Mouse (Mus musculus): ENCODE measurements around the gene Cul4a. TPM values are rescaled to one million over a fixed set of nuclear protein-coding genes. Genes with fewer than 3 reads are reported as not detected.
A peak's percentile ranks its signal among the peaks of the same experiment; 100 is the strongest.
"Not testable (repeated sequence)": the region's sequence is repeated elsewhere in the genome, so short reads cannot be mapped to it uniquely, and the experiment has no call there.

Cul4a gene
- polyA plus RNA-seq, 1 experiment, result 48.8 TPM

DNA sequence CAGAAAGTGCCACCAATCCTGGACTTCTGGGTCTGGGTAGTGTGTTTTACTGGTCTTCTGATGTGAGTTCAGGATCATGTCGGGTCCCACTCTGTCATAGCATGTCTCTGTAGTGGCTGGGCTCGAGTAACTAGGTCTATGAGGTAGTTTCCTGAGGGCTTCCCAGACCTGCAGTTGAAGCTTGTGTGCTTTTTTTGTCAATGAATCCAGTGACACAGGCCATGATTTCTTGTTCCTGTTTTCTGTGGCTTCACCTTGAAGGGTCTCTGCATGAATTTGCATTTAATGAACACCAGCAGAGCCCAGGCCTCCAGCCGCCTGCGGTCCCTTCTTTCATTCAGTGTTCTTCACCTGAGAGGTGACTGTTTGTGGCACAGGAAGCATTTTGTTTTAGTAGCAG lies 7.8 kb downstream of the Cul4a start:
- no peak overlapping the region for H3K27ac ChIP-seq (replicated peaks; ENCODE audit: low read depth, low read length)
- no peaks in the 10 kb centered on the region; the same call in 1 of the 2 replicates for H3K4me1 ChIP-seq (ENCODE audit: control insufficient read depth, insufficient read depth, insufficient read length, low read length)
- H3K4me3 ChIP-seq (ENCODE audit: insufficient read depth, low read depth, low read length), result no peak overlapping the region

DNA sequence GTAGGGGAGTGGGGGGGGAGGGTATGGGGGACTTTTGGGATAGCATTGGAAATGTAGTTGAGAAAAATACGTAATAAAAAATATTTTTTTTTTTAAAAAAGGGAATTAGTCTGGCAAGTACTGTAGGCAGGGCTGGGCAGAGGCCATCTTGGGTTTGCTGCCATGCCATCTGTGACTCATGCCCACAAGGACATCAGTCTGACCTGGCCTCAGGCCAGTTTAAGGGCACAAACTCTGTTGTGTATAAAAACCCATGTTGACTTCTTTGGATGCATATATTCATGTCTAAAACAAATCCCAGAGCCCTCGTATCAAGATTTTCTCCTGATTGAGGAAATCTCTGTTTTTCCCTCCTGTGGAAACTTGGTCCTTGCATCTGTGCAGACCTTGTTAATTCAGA lies 11.7 kb downstream of the Cul4a start:
- Histone ChIP-seq H3K27ac (replicated peaks; ENCODE audit: low read depth, low read length) (no peak overlapping the region), H3K4me1 (ENCODE audit: control insufficient read depth, insufficient read depth, insufficient read length, low read length) (peaks cover 5% of the 10 kb centered on the region), H3K4me3 (ENCODE audit: insufficient read depth, low read depth, low read length) (no peak overlapping the region)

DNA sequence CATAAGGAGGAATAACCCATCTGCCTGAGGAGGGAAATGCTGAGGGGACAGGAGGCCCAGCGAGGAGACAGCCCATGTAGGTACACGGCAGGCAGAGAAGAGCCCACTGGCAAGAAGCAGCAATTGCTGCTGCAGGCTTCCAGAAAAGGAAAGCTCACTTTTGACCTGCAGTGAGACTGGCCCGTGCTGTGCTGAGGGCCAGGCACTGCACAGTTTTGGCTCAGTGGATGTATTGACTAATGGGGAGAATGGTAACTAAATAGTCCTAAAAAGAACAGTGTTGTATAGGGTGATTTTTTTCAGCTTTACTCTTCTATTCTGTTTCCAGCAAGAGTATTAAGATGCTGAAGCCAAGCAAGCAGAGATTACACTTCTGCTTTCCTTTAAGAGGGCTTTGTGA lies 13.1 kb downstream of the Cul4a start:
- no peak overlapping the region for H3K4me3 ChIP-seq (ENCODE audit: insufficient read depth, low read depth, low read length)
- peaks cover 5% of the 10 kb centered on the region for H3K4me1 ChIP-seq (ENCODE audit: control insufficient read depth, insufficient read depth, insufficient read length, low read length)

DNA sequence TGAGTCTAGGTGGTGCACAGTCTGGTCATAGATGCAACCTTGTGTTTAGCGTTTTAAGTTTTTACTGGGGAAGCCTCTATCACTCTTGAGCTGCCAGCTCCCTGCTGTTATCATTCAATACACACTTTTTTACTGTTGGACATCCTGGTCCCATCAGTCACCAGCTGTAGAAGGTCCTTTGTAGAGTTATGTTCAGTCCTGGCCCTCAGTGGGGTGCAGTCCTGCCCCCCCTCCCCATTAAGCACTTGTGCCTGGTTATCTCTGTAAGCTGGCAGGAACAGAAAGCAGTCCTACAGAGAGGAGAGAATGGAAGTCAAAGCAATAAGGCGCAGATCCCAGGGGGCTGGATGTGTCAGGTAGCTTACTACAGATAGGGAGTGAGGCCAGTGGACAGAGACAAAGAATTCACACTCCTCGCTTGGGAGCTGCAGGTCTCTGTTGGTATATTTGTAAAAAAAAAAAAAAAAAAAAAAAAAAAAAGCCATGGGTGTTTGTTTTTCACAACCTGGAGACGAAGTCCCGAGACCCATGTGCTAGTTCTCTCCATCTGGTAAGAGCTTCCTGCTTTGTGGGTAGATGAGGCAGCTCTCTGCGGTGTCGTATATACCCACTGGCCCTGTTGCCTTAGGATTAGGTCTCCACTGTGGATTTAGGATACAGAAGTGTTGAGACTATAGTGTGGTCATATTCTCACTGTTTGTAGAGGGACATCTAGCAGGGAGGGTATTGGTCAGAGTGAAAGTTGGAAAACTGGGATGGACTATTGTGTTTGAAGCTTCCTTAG lies 15.7 kb downstream of the Cul4a start:
- no peak overlapping the region for H3K4me3 ChIP-seq (ENCODE audit: insufficient read depth, low read depth, low read length)
- H3K27ac ChIP-seq (replicated peaks; ENCODE audit: low read depth, low read length), result no peak overlapping the region
- peaks cover 5% of the 10 kb centered on the region for H3K4me1 ChIP-seq (ENCODE audit: control insufficient read depth, insufficient read depth, insufficient read length, low read length)

More for the DNA sequence above, 13.1 kb downstream of the Cul4a start:
- H3K27ac ChIP-seq (replicated peaks; ENCODE audit: low read depth, low read length), result no peak overlapping the region

DNA sequence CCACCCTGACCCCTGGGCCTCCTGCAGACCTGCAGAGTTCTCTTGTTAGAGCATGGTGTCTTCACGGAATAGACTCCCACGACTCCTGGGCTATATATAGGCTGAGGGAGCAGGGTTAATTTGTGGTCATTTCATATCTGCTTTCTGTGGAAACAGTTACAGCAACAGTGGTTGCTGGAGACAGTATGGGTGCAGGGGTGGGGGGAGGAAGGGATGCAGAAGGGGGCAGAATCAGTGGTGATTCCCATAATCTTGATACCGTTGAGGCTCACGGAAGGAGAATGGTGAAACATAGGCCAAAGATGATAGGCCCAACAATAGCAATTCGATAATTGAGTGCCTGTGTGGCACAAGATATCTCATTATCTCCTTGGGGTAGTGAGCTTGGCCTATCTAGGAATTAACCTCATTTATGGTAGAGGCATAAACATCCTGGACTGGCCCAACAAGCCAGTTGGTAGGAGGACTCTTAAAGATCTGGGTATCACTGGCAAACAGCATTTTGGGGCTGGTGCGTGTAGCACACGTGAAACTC lies 17.5 kb downstream of the Cul4a start:
- Histone ChIP-seq H3K4me3 (ENCODE audit: insufficient read depth, low read depth, low read length) (no peak overlapping the region), H3K27ac (replicated peaks; ENCODE audit: low read depth, low read length) (no peak overlapping the region)

DNA sequence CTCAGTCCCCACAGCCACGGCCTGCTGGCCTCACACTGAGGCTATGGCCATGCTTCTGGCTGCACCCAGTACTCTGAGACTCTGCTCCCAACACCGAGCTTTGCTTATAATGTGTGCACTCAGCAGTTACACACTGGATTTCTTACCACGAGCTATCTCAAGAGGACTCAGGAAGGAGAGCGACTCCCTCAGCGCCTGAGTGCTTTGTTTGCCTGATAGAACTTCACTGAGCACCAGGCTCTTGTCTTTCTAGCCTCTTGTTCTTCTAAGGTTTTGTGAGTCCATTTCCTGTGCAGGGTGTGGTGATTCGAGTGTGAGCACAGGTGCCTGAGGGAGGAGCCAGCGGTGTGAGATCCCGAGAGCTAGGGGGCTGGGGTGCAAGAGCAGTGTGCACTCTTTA lies 19.5 kb downstream of the Cul4a start:
- no peak overlapping the region for H3K27ac ChIP-seq (replicated peaks; ENCODE audit: low read depth, low read length)
- no peak overlapping the region for H3K4me3 ChIP-seq (ENCODE audit: insufficient read depth, low read depth, low read length)
- H3K4me1 ChIP-seq (ENCODE audit: control insufficient read depth, insufficient read depth, insufficient read length, low read length), result peaks cover under 1% of the 10 kb centered on the region; the same call in 1 of the 2 replicates

More for the DNA sequence above, 17.5 kb downstream of the Cul4a start:
- H3K4me1 ChIP-seq (ENCODE audit: control insufficient read depth, insufficient read depth, insufficient read length, low read length), result peaks cover 5% of the 10 kb centered on the region

DNA sequence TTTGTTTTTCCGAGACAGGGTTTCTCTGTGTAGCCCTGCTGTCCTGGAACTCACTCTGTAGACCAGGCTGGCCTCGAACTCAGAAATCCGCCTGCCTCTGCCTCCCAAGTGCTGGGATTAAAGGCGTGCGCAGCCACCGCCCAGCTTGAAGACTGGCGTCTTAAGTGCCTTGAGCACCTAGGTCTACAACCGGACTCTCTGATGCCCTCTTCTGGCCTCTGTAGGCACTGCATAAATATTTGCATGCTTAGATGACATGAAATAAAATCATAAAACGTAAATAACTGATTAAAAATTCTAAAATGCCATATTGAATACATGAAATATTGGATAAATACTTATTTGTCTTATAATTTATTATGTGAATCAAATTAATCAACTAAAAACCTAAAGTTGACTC lies 26.8 kb downstream of the Cul4a start:
- H3K4me3 ChIP-seq (ENCODE audit: insufficient read depth, low read depth, low read length); H3K4me1 ChIP-seq (ENCODE audit: control insufficient read depth, insufficient read depth, insufficient read length, low read length); H3K27ac ChIP-seq (replicated peaks; ENCODE audit: low read depth, low read length): not testable (repeated sequence)

DNA sequence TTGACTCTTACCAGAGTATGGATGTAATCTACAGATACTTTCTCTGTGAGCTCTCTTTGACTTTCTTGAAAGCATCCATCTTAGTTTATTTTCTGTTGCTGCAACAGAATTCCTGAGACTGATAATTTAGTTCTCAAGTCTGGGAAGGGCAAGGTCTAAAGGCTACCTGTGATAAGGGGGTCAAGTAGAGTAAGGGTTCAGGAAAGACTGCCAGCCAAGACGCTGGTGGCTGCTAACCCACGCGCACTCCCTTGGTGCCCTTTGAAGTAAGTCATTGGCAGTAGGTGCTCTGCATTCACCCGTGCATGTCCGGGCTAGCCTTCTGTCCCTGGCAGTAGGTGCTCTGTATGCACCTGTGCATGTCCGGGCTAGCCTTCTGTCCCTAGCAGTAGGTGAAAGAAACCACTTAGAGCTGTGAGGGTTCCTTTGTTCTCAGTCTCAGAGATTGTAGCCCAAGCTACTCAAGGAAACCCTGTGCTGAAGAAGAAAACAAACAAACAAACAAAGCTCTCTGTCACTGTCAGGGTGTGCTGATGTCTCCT lies 34.3 kb downstream of the Cul4a start:
- Histone ChIP-seq H3K4me3 (ENCODE audit: insufficient read depth, low read depth, low read length) (no peak overlapping the region), H3K27ac (replicated peaks; ENCODE audit: low read depth, low read length) (no peak overlapping the region), H3K4me1 (ENCODE audit: control insufficient read depth, insufficient read depth, insufficient read length, low read length) (no peaks in the 10 kb centered on the region)

DNA sequence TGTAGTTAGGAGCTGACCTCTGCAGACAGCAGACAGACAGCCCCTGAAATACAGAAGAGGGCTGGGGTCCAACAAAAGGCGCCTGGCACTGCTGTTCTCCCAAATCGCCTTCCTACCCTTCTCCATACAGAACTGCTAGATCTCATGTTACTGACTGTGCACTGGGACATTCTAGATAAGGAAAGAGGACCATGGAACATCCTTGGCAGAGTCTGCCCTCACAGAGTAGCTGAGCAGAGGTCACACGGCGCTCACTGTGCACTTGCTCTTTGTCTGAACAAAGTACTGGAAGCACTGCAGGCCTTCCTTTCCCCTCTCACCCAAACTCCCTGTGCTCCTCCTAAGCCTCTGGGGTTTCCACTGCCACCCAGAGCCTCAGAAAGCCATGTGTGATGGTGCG lies 36.3 kb downstream of the Cul4a start:
- Histone ChIP-seq H3K27ac (replicated peaks; ENCODE audit: low read depth, low read length) (no peak overlapping the region), H3K4me1 (ENCODE audit: control insufficient read depth, insufficient read depth, insufficient read length, low read length) (no peaks in the 10 kb centered on the region), H3K4me3 (ENCODE audit: insufficient read depth, low read depth, low read length) (no peak overlapping the region)

DNA sequence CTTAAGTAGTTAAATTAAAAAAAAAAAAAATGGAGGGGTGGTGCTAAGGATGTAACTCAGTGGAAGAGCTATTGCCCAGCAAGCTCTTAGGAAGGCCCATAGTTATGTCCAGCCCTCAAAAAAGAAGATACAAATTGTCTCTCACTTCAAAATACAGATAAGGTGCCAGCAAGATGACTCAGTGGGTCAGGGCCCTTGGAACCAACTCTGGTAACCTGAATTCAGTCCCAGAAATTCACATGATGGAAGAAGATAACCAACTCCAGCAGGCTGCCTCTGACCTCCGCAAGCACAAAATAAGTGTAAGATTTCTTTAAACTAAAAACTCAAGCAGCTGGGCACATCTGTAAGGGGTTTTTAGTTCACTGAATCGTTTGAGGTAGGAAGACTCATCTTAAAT lies 43.1 kb downstream of the Cul4a start:
- Histone ChIP-seq H3K4me3 (ENCODE audit: insufficient read depth, low read depth, low read length) (no peak overlapping the region), H3K27ac (replicated peaks; ENCODE audit: low read depth, low read length) (no peak overlapping the region), H3K4me1 (ENCODE audit: control insufficient read depth, insufficient read depth, insufficient read length, low read length) (peaks cover 2% of the 10 kb centered on the region)

DNA sequence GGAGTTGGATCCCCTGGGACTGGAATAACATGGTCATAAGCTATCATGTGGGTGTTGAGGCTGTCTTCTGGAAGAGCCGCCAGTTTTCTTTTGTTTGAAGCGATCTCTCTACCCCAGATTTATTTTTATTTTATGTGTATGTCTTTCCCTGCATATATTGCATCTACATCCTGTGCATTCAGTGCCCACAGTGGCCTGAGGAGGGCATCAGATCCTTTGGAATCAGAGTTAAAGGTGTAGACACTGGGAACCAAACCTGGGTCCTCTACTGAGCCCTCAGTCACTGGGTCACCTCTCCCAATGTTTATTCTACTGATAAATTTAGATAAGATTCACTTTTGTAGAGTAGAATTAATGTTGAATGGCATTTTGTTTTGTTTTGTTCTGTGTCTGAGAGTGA lies 43.9 kb downstream of the Cul4a start:
- peaks cover 4% of the 10 kb centered on the region for H3K4me1 ChIP-seq (ENCODE audit: control insufficient read depth, insufficient read depth, insufficient read length, low read length)
- H3K27ac ChIP-seq (replicated peaks; ENCODE audit: low read depth, low read length), result no peak overlapping the region
- H3K4me3 ChIP-seq (ENCODE audit: insufficient read depth, low read depth, low read length), result no peak overlapping the region

DNA sequence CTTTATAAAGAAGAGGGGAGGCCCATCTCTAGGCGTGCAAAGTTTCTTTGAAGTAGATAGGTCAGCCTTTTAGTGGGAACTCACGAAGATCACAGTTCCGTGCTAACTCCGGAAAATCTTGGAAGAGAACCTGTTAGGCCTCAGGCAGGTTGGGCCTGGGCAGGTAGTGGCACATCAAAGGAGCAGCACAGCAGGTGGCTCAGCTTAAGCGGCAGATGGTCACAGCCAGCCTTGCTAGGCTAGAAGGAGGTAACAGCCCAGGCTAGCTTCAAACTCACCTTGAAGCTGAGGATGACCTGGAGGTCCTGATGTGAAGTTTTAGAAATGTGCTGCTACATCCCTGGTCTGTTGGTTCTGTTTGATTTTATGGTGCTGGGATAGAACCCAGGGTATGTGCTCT lies 44.4 kb downstream of the Cul4a start:
- Histone ChIP-seq H3K4me1 (ENCODE audit: control insufficient read depth, insufficient read depth, insufficient read length, low read length) (peaks cover 6% of the 10 kb centered on the region), H3K4me3 (ENCODE audit: insufficient read depth, low read depth, low read length) (no peak overlapping the region), H3K27ac (replicated peaks; ENCODE audit: low read depth, low read length) (no peak overlapping the region)

DNA sequence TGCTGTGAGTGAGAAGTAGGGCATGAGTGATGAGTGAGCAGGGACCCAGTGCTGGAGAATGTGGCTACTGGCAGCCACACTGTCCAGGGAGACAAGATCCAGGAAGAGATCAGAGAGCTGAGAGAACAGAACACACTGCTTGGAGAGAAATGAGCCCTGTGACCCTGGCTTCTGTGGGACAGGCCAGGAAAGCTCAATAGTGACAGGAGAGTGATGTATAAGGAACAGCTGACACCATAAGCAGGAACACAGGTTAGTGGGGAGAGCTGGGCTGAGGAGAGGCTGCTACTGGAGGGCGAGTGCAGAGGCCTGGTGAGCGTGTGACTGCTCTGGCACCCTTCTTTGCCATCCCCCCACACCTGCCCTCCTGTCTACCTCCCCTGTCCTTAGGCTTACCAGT lies 45.5 kb downstream of the Cul4a start:
- Histone ChIP-seq H3K4me1 (ENCODE audit: control insufficient read depth, insufficient read depth, insufficient read length, low read length) (peaks cover 6% of the 10 kb centered on the region), H3K27ac (replicated peaks; ENCODE audit: low read depth, low read length) (no peak overlapping the region), H3K4me3 (ENCODE audit: insufficient read depth, low read depth, low read length) (no peak overlapping the region)

DNA sequence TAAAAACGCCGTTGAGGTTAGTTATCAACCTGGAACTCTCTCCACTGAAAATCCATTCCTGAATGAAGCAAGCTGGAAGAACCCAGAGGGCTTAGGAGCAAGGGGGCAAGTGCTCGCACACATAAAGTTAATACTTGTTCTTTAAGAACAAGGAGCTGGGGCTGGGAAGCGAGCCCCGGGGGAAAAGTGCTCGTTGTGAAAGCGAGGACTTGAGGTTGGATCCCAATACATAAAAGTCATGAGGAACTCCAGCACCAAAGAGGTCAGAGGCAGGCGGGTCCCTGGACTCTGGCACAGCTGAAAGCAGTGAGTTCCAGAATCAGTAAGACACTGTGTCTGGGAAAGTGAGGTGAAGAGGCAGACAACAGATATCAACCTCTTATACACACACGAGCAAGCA lies 48.7 kb downstream of the Cul4a start:
- peaks cover 13% of the 10 kb centered on the region for H3K4me1 ChIP-seq (ENCODE audit: control insufficient read depth, insufficient read depth, insufficient read length, low read length)
- no peak overlapping the region for H3K4me3 ChIP-seq (ENCODE audit: insufficient read depth, low read depth, low read length)
- peak overlapping the region; percentile 71 for H3K27ac ChIP-seq (replicated peaks; ENCODE audit: low read depth, low read length)

DNA sequence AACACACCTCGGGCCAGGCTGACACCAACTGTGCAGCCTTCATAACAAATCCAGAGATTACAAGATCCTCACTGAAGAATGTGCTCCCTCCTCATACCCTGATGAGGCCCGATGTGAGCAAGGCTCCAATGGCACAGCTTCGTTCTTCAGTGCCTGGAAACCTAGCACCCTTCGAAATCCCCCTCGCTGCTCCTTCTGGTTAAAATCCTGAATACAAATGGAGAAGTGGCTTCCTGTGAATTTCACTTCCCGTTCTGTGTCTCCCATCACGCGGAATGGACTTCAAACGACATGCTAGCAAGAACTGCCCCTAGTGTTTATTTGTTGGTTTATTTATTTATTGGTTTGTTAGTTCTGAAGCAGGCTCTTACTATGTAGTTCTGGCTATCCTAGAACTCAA lies 49.9 kb downstream of the Cul4a start:
- Histone ChIP-seq H3K27ac (replicated peaks; ENCODE audit: low read depth, low read length) (peak overlapping the region; percentile 55), H3K4me3 (ENCODE audit: insufficient read depth, low read depth, low read length) (no peak overlapping the region), H3K4me1 (ENCODE audit: control insufficient read depth, insufficient read depth, insufficient read length, low read length) (peaks cover 13% of the 10 kb centered on the region)

All from brown adipose tissue, adult 24 weeks (tissue).